Mouse (Mus musculus): ENCODE results near the gene Pbx1. TPM values are rescaled to one million over a fixed set of nuclear protein-coding genes. Genes with fewer than 3 reads are reported as not detected.

The Pbx1 gene
- total RNA-seq, 2 experiments from 2014 or later: 284 to 303 TPM

DNA sequence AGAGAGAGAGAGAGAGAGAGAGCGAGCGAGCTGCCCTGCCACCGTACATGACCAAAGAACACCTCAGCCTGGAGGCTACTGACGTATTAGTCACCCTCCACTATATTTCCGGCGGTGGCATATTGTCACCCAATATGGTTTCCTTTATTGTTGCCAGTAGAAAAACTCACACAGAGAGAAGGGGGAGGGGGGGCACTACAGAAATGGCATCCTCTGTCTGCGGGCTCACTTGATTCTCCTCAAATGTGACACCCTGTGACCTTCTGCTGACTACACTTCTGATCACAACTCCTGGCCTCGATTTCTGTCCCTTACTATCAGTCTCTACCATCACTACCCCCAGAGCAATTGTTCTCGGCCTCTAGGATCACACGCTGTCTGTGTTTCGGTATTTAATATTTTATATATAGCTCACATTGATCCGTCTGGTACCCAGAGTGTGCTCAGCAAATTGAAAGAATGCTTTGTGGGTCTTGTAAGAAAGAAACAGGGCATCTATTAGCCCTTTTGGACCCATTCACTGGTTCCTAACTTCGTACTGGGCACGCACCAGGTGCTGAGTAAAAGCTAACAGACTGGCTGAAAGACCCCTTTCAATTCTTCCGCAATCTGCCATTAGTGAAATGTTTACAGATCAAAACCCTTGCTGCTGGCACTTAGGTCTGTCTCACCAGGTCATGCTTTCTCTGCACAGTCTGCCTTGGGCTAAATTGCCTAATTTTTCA is 148.1 kb downstream of the Pbx1 start:
- peak; percentile 22 for DNase-seq
- intact Hi-C loops (cut with DNase I): no loop called here

DNA sequence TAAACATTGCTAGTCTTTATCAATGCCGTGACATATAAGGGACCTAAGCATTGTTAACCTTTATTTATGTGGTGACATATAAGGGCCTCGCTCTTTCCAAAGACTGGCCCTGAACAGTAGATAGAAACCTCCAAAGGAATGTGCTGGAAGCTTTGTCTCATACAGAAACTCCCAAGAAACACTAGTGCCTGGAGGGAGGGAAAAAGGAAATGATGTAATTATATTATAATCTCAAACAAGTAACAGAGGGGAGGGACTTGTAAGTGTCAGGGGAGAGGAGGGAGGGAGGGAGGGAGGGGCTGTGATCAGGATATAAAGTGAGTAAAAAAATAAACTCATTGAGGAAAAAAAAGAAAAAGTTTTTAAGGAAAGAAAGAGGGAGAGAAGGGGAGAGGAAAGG is 148.6 kb downstream of the Pbx1 start:
- DNase-seq: no peak
- intact Hi-C loops (cut with DNase I): no loop called here

DNA sequence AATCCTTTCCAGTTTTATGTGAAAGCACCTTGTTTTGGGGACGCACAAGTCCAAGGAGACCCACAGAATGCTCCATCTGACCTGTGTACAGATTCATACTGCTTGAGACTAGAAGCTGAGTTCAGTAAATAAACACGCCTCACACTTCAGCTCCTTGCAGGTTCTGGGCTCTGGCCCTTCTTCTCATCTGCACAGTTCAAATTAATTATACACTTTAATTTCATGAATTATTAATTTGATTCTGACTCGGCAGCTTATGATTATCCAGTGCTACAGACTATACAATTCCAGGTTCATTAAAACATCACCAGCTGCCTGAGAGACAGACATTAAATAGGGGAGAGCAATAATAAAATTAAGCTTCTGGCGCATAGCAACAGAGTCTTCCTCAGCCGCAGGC is 156.4 kb downstream of the Pbx1 start:
- no peak for DNase-seq
- intact Hi-C loops (cut with DNase I): no loop called here

DNA sequence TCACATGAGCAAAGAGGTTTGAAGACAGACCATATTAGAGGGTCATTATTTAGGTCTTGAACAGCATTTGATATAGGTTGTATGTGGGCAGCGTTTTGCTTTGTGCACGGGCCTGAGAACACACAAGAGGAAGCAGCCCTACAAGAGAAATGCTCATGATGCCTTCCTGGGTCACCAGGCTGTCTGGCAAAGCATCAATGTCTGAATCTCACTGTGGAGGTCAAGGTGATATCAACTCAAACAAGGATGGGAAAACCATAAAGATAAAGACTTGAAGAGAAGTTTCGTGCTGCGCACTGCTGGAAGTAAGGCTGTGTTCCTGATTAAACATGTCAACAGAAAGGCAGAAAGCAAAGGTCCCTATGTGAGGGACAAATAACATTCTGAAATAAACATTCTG is 157.8 kb downstream of the Pbx1 start:
- DNase-seq: no peak
- intact Hi-C loops (cut with DNase I): no loop called here

DNA sequence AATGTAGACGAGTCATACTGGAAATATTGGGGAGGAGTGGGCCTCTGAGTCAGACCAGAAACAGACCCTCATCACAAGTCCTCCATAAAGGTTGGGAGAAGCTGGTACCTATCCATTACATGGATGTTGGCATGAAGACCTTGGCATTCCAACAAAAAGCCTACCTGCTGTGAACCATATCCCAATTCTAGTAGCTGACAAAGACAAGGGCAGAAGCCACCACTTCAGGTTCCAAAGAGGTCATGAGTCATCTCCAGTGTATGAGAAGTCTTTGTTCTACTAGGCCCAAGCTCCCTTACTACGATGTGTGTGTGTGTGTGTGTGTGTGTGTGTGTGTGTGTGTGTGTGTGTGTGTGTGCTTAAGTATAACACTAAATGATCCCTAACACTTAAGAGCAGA is 160.0 kb downstream of the Pbx1 start:
- no peak for DNase-seq
- intact Hi-C loops (cut with DNase I): no loop called here

DNA sequence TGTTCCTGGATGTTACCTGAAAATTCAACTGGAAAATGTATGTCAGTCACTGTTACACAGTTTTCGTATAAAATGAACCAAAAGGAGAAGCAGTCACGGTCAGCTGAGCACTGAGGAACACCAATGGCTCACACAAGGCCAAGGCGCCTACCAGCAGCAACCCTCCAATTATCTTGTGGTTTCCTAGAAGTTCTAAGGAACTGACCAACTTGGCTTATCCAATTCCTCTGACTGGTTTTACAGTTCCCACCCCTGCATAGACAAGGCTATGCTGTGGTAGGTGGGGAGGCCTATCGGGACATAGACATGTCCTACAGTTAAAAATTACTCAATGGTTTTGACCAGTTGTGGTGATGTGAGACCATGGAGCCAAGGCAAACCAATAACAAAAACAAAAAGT is 160.9 kb downstream of the Pbx1 start:
- intact Hi-C loops (cut with DNase I): no loop called here
- DNase-seq: no peak

DNA sequence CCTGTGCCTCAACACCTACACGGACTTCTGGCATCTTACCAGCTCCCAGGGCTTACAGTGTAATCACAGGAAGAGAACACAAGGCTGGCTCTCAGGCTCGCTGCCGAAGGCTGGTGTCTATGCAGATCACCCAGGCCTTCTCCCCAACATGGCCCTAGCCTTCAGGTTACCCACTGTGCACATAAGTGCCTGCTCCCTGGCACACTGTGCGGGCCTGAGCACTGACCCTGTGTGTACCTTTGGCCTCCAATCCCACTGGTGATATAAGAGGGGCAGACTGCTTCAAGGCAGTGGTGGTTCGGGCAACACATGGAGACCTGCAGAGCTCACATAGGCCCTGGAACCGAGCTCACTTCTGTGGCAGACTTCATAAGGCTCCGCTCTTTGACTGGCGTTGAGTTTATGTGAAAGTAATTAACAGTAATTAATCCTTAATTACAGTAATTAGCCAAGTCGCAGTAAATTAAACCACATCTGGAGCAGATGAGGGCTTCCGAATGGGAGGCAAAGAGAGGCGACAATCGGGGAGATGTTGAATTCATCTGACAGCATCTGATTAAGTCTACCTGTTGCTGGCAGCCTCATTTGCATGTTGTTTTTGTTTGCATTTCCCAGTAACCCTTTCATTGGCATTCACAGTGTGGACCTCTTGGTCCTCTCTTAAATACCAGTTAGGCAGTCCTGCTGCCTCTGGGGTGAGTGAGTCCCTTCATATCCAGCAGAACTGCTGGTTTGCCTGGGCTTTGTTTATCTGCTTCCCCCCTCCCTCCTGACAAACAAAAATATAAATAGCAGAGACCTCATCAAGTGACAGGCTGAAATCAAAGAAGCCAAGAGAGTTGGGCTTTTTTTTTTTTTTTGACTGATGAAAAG is 163.1 kb downstream of the Pbx1 start:
- intact Hi-C loops (cut with DNase I): no loop called here
- no peak for DNase-seq

DNA sequence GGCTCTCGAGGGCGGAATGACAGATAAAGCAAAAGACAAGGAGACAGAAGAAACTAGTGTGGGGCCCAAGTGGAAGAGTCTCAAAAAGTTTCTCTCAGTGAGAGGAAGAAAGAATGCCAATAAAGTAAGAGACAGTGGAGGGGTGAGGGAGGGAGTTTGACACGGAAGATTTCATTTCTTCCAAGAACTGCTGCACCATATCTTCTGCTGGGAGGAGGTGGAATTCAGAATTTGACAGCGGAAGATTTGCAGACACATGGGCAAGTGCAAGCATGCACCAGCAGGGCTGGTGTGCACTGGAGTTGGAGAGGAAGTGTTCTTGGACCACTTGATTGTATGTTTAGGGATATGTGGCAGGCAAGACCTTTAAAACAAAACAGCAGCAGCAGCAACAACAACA is 163.8 kb downstream of the Pbx1 start:
- intact Hi-C loops (cut with DNase I): no loop called here
- no peak for DNase-seq

DNA sequence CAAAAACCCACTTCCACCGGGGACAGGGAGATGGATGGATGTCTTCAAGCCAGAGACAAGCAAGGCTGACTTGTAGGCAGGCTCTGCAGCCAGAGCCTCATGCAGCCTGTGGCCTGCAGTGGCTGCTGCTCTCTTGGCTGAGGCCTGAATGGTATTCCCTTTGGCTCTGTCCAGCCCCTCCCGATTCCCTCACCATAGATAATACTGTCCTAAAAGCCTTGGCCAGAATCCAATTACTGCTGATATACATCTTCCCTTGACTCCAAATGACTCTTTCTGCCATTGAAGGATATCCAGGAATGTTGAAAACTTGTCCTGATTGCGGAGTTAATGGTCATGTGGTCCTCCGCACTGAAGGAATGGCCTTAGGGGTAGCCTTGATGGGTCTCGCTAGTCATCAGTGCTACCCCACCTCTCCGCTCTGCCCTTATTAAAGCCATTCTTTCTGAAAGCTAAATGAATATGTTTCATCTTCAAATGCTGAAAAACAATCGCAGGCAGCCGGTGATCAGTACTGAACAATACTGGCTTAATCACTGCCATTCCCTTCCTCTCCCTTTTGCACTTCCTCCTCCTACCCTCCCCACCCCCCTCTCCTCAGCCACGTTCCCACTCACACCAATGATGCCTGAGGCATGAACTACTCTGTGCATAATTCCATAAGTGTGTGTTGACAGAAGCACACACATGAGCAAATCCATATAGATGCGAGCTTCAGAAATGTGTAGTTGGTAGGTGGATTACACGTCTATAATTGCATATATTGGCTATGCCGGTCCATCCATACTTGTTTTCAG is 166.3 kb downstream of the Pbx1 start:
- no peak for DNase-seq
- intact Hi-C loops (cut with DNase I): no loop called here

DNA sequence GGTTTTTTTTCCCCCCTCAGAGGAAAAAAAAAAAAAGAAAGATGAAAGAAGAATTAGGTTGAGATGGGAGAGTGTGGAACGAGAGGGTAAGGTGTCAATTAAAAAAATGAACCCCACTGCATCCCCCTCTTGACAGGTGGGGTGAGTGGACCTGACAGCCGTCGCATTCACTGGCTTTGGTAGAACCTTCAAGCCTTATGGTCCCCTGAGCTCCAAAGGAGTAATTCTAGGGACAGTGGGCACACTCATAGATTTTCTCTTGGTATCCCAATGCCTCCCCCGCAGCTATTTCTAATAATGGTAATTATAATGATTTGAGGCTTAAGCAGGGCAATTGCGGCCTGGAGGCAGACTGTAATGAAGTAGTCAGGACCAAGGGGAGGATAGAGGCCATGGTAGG is 167.0 kb downstream of the Pbx1 start:
- intact Hi-C loops (cut with DNase I): no loop called here
- no peak for DNase-seq

DNA sequence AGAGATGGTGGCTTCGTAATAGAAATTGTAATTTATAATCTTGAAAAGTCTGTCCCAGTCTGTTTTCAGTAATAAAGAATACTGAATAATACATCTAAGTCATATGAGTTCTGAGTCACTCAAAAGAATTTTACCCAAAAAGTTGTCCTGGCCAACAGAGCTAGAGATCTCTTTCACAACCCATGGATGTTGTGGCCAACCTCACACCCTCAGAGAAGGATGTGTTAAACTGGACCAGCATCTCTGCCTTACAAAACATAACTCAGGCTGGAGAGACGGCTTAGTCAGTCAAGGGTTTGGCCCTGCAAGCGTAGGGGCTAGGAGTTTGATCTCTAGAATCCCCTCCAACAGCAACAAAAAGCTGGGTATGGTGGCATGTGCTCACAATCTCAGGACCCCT is 171.7 kb downstream of the Pbx1 start:
- no peak for DNase-seq
- intact Hi-C loops (cut with DNase I): no loop called here

DNA sequence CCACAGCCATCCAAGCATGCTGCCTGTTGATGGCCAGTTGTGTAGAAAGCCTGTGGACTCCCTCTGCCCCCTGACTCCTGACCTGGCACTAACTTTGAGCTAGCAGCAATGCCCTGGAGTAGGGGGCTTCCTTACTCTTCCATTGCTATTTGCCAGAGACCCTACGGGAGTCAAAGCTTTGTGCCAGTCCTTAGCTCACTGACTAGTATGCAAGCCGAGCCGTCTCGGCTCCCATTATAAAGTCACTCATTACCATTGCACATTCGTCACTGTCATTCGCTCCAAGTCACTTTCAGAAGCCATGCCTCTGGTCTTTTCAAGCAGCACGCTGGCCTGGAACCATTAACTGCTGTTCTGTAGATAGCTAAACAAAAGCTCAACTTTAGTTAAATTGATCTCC is 173.2 kb downstream of the Pbx1 start:
- intact Hi-C loops (cut with DNase I): no loop called here
- DNase-seq: no peak

DNA sequence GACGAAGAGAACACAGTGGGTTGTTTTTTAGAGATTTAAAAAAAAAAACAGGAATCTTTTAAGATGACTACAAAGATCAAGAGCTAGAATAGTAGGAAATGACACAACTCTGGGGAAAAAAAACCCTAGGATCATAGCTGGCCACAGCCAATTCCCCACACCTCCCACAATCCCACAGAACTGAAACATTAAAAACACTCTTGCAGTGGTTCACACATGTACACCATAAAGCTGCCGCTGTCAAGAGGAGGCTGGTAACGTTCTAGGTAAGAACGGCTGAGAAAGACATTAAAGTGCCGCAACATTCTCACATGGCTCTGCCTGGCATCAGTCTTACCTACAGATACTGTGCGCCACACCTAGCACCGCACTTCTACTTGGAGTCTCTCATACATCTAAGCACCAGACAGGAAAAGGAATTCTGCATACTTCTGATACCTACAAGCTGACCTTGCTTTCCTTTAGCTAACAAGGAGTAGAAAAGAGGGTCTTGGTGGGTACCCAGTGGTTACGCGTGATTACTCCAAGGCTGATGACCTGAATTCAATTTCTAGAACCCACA is 176.6 kb downstream of the Pbx1 start:
- intact Hi-C loops (cut with DNase I): no loop called here
- DNase-seq: no peak

DNA sequence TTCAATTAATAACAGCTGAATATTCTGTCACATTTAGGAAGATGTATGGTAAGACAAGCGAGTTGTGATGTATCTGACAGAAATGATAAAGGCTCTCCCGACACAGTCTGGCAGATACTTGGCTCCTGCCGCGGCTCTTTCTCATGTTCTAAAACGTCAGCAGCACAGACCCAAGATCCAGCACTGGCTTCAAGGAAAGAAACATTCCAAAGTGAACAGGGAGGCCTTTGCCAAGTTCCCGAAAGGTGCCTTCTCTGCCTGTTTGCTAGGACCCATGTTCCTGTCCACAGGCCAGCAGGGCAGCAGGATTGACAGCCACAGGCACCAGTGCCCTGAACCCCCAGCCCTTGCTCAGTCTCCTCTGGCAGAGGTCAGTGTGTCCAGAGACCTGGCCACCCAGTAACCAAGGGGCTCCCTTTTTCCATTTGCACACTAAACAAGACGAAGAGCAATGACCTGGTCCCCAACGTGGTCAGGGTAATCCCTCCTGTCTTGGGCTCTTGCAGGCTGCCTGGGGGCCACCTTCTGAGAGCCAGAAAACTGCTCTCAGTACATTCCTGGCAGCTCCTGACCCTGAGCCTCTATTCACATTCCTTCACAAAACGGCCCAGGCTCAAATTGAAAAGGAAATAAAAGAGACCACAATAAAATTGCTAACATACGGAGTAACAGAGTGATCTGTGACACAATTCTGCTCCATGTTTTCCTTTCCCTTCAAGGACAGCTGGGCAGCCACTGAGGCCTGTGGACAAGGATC is 184.9 kb downstream of the Pbx1 start:
- peak; percentile 31 for DNase-seq
- intact Hi-C loops (cut with DNase I): no loop called here

DNA sequence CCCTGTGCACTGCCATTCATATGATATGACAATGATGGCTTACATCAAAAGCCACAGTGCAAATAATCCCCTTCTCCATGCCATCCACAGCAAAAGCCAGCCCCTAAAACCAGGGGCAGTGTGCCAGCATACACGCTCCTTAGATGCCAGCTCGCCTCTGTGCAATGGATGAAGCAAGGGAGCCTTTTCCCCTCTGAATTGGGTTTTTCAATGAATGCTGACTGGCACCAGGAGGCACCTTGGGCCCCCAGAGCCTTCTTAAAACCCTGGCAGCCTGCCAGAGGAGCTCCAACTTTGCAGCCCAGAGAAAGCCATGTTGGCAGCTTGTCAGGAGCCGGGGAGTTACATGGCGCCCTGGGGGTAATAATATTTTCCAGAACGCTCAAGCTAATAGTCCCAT is 186.5 kb downstream of the Pbx1 start:
- intact Hi-C loops (cut with DNase I): no loop called here
- peak; percentile 85 for DNase-seq

DNA sequence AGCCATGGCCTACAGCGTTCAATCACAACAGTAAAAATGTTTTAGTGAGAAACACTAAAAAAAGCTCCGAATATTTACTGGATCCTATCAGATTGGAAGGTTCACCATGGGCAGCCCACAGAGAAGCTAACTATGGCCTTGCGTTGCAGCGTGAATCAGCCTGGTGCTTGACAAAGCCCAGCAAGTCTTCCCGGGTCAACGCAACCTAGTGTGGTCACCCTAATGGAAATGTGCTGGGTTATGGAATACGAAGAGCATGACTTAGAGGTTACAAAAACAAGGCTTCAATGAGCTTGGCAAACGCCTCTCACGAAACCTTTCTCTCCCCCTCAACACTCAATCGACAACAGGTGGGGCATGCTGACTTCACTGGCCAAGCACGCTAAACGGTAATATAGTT is 188.3 kb downstream of the Pbx1 start:
- intact Hi-C loops (cut with DNase I): no loop called here
- DNase-seq: no peak

DNA sequence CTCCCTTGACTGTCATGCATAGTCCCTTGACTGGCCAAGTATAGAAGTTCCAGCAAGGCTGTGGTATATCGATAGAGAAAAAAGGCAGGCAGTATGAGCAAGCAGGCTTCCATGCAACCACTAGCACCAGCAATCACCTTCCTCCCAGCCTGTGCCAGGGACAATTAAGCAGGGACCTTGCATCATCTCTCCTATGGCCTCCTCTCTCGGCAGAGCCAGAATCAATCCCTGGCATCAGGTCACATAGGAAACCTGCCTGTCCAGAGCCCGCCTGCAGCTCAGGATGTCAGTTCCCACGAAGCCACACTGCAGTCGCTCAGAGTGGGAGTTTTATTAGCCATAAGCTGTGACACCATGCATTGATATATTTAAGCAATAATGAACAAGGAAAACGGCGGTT is 189.0 kb downstream of the Pbx1 start:
- peak; percentile 8 for DNase-seq
- intact Hi-C loops (cut with DNase I): no loop called here

DNA sequence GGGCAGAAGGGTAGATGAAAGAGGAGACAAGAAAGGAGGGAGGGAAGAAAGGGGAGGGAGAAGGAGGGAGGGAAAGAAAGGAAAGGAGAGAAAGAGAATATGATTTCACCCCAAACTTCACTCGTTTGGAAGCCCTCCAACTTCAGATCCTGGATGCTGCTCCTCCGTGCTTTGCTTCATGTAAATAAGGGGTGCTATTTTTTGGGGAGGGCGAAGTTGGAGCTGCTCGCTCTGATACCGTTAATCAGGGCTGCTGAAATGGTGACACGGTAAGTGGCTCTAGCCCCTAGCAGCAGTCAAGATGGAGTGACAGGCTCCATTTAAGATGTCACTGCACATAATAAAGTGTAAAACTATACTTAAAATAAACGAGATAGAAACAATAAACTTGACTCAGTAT is 190.8 kb downstream of the Pbx1 start:
- DNase-seq: no peak
- intact Hi-C loops (cut with DNase I): no loop called here

DNA sequence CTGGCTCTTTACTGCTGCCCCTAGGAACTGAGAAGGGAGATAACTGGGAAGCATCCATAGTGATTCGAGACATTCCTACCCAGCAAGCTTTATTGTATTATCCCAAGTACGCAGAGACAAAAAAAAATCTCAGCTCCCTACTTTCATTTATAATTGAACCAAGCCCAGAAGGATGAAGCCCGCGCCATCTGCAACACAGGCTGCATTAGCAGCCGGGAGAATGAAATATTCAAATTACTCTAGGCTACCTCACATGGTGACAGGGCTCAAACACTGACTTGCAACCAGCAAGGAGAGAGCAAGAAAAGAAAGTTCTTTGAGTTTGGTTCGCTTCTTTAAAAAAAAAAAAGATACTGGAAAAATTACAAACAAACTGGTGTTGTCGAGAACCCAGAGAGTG is 191.2 kb downstream of the Pbx1 start:
- intact Hi-C loops (cut with DNase I): no loop called here
- DNase-seq: peak; percentile 47

DNA sequence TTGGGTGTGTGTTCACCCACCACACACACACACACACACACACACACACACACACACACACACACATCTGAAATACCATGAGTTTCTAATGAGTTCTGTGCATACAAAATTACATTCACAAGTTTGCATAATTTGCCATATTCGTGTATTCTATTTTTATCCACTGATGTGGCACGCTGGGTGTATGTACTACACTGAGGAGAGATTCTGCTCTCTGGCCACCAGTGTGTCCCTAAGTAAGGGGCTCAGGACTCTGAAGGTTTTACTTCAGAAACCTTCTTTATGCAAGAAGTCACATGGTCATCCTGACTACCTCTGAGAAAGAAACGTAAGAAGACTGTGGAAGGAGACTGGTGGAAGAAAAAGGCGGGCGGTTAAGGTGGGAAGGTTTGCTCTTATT is 191.7 kb downstream of the Pbx1 start:
- DNase-seq: no peak
- intact Hi-C loops (cut with DNase I): no loop called here

DNA sequence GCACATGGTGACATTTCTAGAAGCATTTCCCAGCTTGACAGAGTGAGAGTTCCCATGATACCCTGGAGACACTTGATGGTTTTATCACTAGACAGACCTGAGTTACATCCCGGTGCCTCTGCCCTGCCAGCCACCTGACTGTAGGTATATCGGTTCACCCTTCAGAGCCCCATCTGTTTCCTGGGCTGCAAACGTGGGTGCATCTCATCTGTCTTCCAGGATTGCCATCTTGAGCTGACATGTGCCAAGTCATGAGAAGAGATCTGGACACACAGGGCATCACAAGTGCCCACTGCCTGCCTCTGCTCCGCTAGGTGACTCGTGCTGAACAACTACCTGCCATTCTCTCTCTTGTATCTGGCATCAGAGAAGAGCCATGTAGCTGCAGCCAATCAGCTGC is 196.0 kb downstream of the Pbx1 start:
- intact Hi-C loops (cut with DNase I): no loop called here
- no peak for DNase-seq
